Mouse (Mus musculus) neural tube, embryonic 11.5 days (tissue): ENCODE data around the gene Dapk1. TPM values are rescaled to one million over a fixed set of nuclear protein-coding genes. Genes with fewer than 3 reads are reported as not detected.

ENCODE experiments used
- ATAC-seq: fragments of 200-750 bp; cut with Nextera tagmentation; 2 replicates; pipeline ENCODE4 v1.8.0; 2017; ENCODE audit warnings: moderate number of reproducible peaks, mild to moderate bottlenecking, moderate TSS enrichment, moderate library complexity; ENCODE audit not compliant: insufficient read depth, low FRiP score, low TSS enrichment
- DNase-seq: peaks from one replicate; pipeline ENCODE4 v3.0.0-alpha.2; 2015; ENCODE audit warnings: low spot score
- H3K27ac ChIP-seq: fragments of 300-500 bp; sonication (generic); 2 replicates; pipeline ENCODE4 v1.5.1; 2014; ENCODE audit warnings: low read depth, mild to moderate bottlenecking, low read length
- H3K27me3 ChIP-seq: fragments of 300-500 bp; sonication (generic); 2 replicates; pipeline ENCODE4 v1.6.1; 2014; ENCODE audit warnings: mild to moderate bottlenecking, low read length, mixed read lengths; ENCODE audit not compliant: control insufficient read depth, insufficient read depth
- H3K36me3 ChIP-seq: fragments of 300-500 bp; sonication (generic); 2 replicates; pipeline ENCODE4 v1.6.1; 2014; ENCODE audit warnings: mild to moderate bottlenecking, low read length, moderate library complexity, mixed read lengths; ENCODE audit not compliant: control insufficient read depth, insufficient read depth
- H3K4me1 ChIP-seq: fragments of 300-500 bp; sonication (generic); 2 replicates; pipeline ENCODE4 v1.6.1; 2014; ENCODE audit warnings: low read length, mixed read lengths; ENCODE audit not compliant: control insufficient read depth, insufficient read depth
- H3K4me2 ChIP-seq: fragments of 300-500 bp; sonication (generic); 2 replicates; pipeline ENCODE4 v1.6.1; 2014; ENCODE audit warnings: low read depth, mild to moderate bottlenecking, moderate library complexity
- H3K4me3 ChIP-seq: fragments of 300-500 bp; sonication (generic); 2 replicates; pipeline ENCODE4 v1.5.1; 2014; ENCODE audit warnings: low read depth, low read length
- H3K9ac ChIP-seq: fragments of 300-500 bp; sonication (generic); 2 replicates; pipeline ENCODE4 v1.6.1; 2014; ENCODE audit warnings: mild to moderate bottlenecking, low read length
- H3K9me3 ChIP-seq: fragments of 300-500 bp; sonication (generic); 2 replicates; pipeline ENCODE4 v1.6.1; 2016; ENCODE audit warnings: low read length; ENCODE audit not compliant: control insufficient read depth
- WGBS: fragments of 180-500 bp; shearing (Covaris S2); extraction: QIAGEN DNeasy Blood & Tissue Kit; methylation state at CpG from one replicate; pipeline ENCODE4 v1.1.7; 2014; 5-methylcytosine and 5-hydroxymethylcytosine counted together
- polyA plus RNA-seq: library from polyadenylated mRNA; unstranded; fragments of >200 nt; fragmentation: Nextera tagmentation; extraction: Ambion mirVana; gene quantifications from 2 replicates; pipeline ENCODE4 v1.2.1, GENCODE M21; 2014

The Dapk1 gene
- 21.6 and 23.4 TPM in 2 replicates for polyA plus RNA-seq

GRCm38 (mm10) chr13:60601436-60602415, at the start of gene Dapk1:
Gene Dapk1, plus strand, starts transcription at chr13:60601947.
- Histone ChIP-seq H3K9me3 (no peaks in the 10 kb centered on the region), H3K27me3 (no peaks in the 10 kb centered on the region), H3K4me3 (peak within 1 kb of the TSS; percentile 81), H3K9ac (peak within 1 kb of the TSS; percentile 96), H3K36me3 (no peaks in the 10 kb centered on the region), H3K4me1 (no peaks in the 10 kb centered on the region), H3K4me2 (peak within 1 kb of the TSS; percentile 72), H3K27ac (peak within 1 kb of the TSS; percentile 86)
- DNase-seq (peak; percentile 91), ATAC-seq (peak; percentile 85)
- under 1% methylated on average over 58 of the region's 90 CpGs for WGBS

GRCm38 (mm10) chr13:60553326-60553725, 48.4 kb upstream of the Dapk1 start:
- Histone ChIP-seq H3K4me2 (no peak overlapping the region), H3K4me1 (no peaks in the 10 kb centered on the region), H3K9ac (no peak overlapping the region), H3K36me3 (no peaks in the 10 kb centered on the region), H3K4me3 (no peak overlapping the region), H3K27me3 (no peaks in the 10 kb centered on the region), H3K27ac (no peak overlapping the region), H3K9me3 (no peaks in the 10 kb centered on the region)
- 76% methylated on average over 3 of the region's 3 CpGs for WGBS
- ATAC-seq (no peak), DNase-seq (no peak)

- DNase-seq = no peak
- H3K9me3 ChIP-seq = no peaks in the 10 kb centered on the region
- no peaks in the 10 kb centered on the region for H3K4me1 ChIP-seq
- ATAC-seq = no peak
- no peaks in the 10 kb centered on the region for H3K27me3 ChIP-seq
- H3K9ac ChIP-seq = no peak overlapping the region
- H3K27ac ChIP-seq = no peak overlapping the region
- no peak overlapping the region for H3K4me3 ChIP-seq
- H3K36me3 ChIP-seq = no peaks in the 10 kb centered on the region
- H3K4me2 ChIP-seq = no peak overlapping the region
Observed at GRCm38 (mm10) chr13:60556476-60556875, 45.3 kb upstream of the Dapk1 start.

- DNase-seq (no peak), ATAC-seq (no peak)
- no peak overlapping the region for H3K9ac ChIP-seq
- H3K4me2 ChIP-seq = no peak overlapping the region
- H3K27me3 ChIP-seq = no peaks in the 10 kb centered on the region
- no peak overlapping the region for H3K27ac ChIP-seq
- no peaks in the 10 kb centered on the region for H3K4me1 ChIP-seq
- no peaks in the 10 kb centered on the region for H3K9me3 ChIP-seq
- no peak overlapping the region for H3K4me3 ChIP-seq
- H3K36me3 ChIP-seq = no peaks in the 10 kb centered on the region
Observed at GRCm38 (mm10) chr13:60556911-60557310, 44.8 kb upstream of the Dapk1 start.

GRCm38 (mm10) chr13:60564303-60564702, 37.4 kb upstream of the Dapk1 start:
- 77% methylated on average over 6 of the region's 6 CpGs for WGBS

GRCm38 (mm10) chr13:60568934-60569548, 32.7 kb upstream of the Dapk1 start:
- no peak overlapping the region for H3K4me3 ChIP-seq

More at GRCm38 (mm10) chr13:60564303-60564702, 37.4 kb upstream of the Dapk1 start:
- DNase-seq (no peak), ATAC-seq (no peak)
- no peaks in the 10 kb centered on the region for H3K36me3 ChIP-seq
- no peak overlapping the region for H3K4me3 ChIP-seq
- H3K27ac ChIP-seq = no peak overlapping the region
- H3K27me3 ChIP-seq = no peaks in the 10 kb centered on the region
- H3K9ac ChIP-seq = no peak overlapping the region
- H3K4me1 ChIP-seq = no peaks in the 10 kb centered on the region
- H3K9me3 ChIP-seq = no peaks in the 10 kb centered on the region
- H3K4me2 ChIP-seq = no peak overlapping the region

GRCm38 (mm10) chr13:60569549-60569941, 32.2 kb upstream of the Dapk1 start:
- no peaks in the 10 kb centered on the region for H3K9me3 ChIP-seq

More at GRCm38 (mm10) chr13:60568934-60569548, 32.7 kb upstream of the Dapk1 start:
- Histone ChIP-seq H3K9ac (no peak overlapping the region), H3K4me1 (no peaks in the 10 kb centered on the region), H3K4me2 (no peak overlapping the region), H3K9me3 (no peaks in the 10 kb centered on the region), H3K27me3 (no peaks in the 10 kb centered on the region), H3K27ac (no peak overlapping the region), H3K36me3 (no peaks in the 10 kb centered on the region)
- DNase-seq (no peak), ATAC-seq (no peak)
- WGBS = 90% methylated on average over 1 of the region's 1 CpGs

GRCm38 (mm10) chr13:60573541-60573940, 28.2 kb upstream of the Dapk1 start:
- Histone ChIP-seq H3K27ac (no peak overlapping the region), H3K4me2 (no peak overlapping the region), H3K36me3 (no peaks in the 10 kb centered on the region), H3K4me1 (no peaks in the 10 kb centered on the region), H3K9me3 (no peaks in the 10 kb centered on the region), H3K4me3 (no peak overlapping the region), H3K27me3 (no peaks in the 10 kb centered on the region), H3K9ac (no peak overlapping the region)
- ATAC-seq = no peak
- no peak for DNase-seq
- WGBS = 81% methylated on average over 3 of the region's 3 CpGs

More at GRCm38 (mm10) chr13:60569549-60569941, 32.2 kb upstream of the Dapk1 start:
- DNase-seq (no peak), ATAC-seq (no peak)
- no peak overlapping the region for H3K4me2 ChIP-seq
- H3K4me3 ChIP-seq = no peak overlapping the region
- no peaks in the 10 kb centered on the region for H3K4me1 ChIP-seq
- H3K36me3 ChIP-seq = no peaks in the 10 kb centered on the region
- WGBS = 94% methylated on average over 1 of the region's 1 CpGs
- no peak overlapping the region for H3K27ac ChIP-seq
- no peak overlapping the region for H3K9ac ChIP-seq
- no peaks in the 10 kb centered on the region for H3K27me3 ChIP-seq
